Mouse (Mus musculus): ENCODE measurements at regions not wholly inside any gene's neighbourhood (a gene's known extent, or its start where the extent isn't known, plus 50 kb on each side); places are given as distances from the start of the nearest gene placed in this dataset.
"Not testable (repeated sequence)": the region's sequence is repeated elsewhere in the genome, so short reads cannot be mapped to it uniquely, and the experiment has no call there.

DNA sequence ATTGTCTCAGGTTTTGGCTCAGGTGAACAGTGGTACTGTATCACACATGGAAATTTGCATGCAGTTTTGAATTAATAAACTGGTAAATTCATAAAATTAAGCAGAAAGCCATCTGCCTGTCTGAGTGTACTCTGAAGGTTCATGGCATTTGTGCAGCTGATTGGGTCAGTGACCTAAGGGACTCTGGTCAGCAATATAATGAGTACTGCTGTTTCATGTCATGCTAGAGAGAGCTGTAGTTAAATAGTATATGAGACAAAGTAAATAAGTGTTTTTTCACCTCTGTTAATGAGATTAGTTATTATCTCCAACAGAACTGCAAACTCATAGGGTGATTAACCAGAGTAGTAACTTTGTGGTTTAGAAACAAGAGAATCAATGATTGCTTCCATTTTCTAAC lies 231.4 kb upstream of the Speer4f2 start:
- DNase-seq (ENCODE audit: low spot score in 2 of 2): no peak
- intact Hi-C loops (cut with DNase I): no loop called here

GRCm38 (mm10) chr5:17174562-17174961 lies 198.4 kb upstream of the Speer4f2 start:
- DNase-seq (ENCODE audit: low spot score in 2 of 2): no peak
- intact Hi-C loops (cut with DNase I): no loop called here

GRCm38 (mm10) chr5:17176771-17177170 lies 196.2 kb upstream of the Speer4f2 start:
- no peak for DNase-seq (ENCODE audit: low spot score in 2 of 2)
- intact Hi-C loops (cut with DNase I): no loop called here

DNA sequence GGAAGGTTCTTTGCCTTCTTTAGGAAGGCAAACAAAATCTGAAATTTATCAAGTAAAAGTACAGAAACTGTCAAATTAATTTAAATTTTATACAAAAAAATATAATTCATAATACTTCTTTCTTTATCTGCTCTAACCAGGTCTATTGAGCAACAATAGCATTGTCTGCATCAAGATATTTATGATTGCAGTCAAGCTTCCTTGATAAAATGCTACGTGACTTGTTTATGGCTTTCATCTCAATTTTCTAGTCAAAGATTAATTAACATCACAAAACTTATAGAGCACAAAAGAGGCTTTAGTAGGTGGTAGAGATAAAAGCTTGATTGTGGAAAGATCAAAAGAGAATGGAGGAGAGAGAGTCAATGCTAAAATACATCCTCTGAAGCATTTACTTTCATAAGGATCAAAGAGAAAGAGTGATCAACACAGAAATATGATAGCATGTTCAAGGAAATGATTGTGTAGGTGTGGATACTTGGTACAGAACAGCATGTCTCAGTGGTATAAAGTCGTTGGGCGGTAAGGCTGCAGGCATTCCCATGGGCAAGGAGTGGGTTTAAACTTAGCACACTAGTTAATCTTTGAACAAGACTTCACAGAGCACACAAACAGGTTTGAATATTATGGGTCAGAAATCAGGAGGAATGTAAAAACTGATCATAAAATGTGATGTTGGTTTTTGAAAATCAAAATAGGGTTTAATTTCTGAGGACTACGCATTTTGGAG lies 164.3 kb upstream of the Speer4f2 start:
- DNase-seq (ENCODE audit: low spot score in 2 of 2): no peak

GRCm38 (mm10) chr5:17210723-17211245 lies 162.2 kb upstream of the Speer4f2 start:
- intact Hi-C loops (cut with DNase I): no loop called here
- DNase-seq (ENCODE audit: low spot score in 2 of 2): no peak

More for the DNA sequence above, 164.3 kb upstream of the Speer4f2 start:
- intact Hi-C loops (cut with DNase I): no loop called here

DNA sequence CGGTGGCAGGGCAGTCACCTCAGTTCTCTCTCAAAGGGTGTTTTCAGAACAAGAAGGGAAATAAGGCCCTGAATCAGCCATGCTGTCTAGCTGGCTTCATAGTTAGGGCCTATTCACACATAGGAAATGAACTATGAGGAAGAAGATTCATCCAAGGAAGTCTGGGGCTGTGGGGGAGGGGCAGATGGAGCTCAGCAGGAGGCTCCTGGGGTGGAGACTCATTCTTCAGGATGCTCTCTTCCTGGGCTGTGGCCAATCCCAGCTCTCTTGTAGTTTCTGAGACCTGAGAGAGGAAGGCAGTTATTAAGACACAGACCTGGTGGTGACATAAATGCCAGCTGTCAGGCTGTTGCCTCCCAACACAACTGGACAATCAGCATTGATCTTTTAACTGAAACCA lies 149.4 kb upstream of the Speer4f2 start:
- DNase-seq (ENCODE audit: low spot score in 2 of 2); intact Hi-C loops (cut with DNase I): not testable (repeated sequence)

DNA sequence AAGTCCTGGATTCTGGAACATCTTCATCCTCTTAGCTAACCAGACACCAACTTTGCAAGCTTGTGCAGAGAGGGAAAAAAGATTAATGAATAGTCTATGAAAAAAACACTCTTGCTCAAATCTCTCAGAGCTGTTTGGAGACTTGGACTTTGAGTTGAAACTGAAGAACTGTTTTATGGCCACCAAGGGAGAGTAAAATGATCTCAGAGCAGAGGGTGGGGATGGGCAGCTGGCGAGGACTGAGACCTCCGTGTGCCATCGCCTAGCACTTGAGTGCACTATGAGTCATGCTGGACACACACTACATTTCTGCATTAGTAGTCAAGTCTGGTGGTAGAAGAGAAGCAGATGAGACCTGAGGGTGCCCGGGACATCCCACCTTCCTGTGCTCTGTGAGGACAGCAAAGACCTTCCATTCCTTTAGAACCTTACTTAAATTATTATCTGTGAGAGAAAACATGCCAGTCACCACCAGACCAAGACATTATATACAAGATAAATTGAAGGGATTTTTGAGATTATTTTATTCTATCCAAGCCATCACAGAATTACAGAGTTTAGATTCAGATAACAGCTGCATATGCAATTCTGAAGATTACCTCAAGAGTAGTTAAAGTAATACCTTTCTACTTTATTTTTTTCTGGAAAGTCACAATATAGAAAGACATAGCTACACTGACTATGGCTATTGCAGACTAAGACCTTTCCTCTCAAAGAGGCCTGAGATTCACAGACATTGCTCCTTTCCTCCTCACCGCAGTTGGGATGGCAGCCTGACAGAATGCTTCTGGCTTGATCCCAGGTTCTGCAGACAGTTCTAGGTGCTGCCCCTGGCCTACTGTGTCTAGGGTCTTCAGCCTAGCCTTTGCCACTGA lies 125.0 kb upstream of the Speer4f2 start:
- no peak for DNase-seq (ENCODE audit: low spot score in 2 of 2)
- intact Hi-C loops (cut with DNase I): no loop called here

DNA sequence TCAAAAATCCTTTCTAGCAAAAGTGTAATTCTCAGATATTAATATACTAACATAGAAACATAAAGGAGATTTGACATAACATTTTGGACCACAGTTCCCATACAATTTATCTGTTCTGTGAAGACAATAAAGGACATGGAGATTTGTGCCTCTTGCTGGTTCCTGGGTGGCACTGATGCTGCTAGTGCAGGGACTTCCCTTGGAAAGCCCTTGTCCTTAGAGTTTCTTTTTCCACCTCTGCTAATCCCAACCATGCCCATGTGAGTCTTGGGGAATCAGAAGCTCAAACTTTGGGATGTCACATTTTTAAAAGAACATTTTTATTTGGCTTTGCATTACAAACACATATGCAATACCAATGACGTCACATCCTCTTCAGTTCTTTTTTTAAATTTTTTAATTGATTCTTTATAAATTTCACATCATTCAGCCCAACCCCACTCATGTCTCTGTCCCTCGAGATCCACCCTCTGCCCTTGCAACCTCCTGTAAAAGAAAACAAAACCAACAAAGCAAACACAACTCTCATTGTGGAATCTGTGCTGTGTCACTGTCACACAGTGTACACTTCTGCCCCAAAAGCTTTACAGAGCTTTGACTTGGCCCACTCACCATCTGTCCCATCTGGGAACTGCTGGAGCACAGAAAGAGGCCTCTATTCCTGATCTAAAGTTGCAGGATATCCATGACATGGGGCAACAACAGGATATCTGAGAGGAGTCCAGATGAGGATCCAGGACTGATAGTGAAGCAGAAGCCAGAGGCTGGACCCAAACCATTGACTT lies 112.2 kb upstream of the Speer4f2 start:
- intact Hi-C loops (cut with DNase I): no loop called here
- no peak for DNase-seq (ENCODE audit: low spot score in 2 of 2)

GRCm38 (mm10) chr5:17262126-17262525 lies 110.9 kb upstream of the Speer4f2 start:
- intact Hi-C loops (cut with DNase I): no loop called here
- no peak for DNase-seq (ENCODE audit: low spot score in 2 of 2)

GRCm38 (mm10) chr5:17271153-17271552 lies 101.8 kb upstream of the Speer4f2 start:
- no peak for DNase-seq (ENCODE audit: low spot score in 2 of 2)
- intact Hi-C loops (cut with DNase I): no loop called here

- intact Hi-C loops (cut with DNase I): no loop called here
- no peak for DNase-seq (ENCODE audit: low spot score in 2 of 2)
These were observed 101.1 kb upstream of the Speer4f2 start for GRCm38 (mm10) chr5:17271722-17272479.

- intact Hi-C loops (cut with DNase I): no loop called here
- DNase-seq (ENCODE audit: low spot score in 2 of 2): no peak
These were observed 97.6 kb upstream of the Speer4f2 start for GRCm38 (mm10) chr5:17275346-17275745.

- DNase-seq (ENCODE audit: low spot score in 2 of 2): no peak
- intact Hi-C loops (cut with DNase I): no loop called here
These were observed 96.0 kb upstream of the Speer4f2 start for GRCm38 (mm10) chr5:17276782-17277578.

DNA sequence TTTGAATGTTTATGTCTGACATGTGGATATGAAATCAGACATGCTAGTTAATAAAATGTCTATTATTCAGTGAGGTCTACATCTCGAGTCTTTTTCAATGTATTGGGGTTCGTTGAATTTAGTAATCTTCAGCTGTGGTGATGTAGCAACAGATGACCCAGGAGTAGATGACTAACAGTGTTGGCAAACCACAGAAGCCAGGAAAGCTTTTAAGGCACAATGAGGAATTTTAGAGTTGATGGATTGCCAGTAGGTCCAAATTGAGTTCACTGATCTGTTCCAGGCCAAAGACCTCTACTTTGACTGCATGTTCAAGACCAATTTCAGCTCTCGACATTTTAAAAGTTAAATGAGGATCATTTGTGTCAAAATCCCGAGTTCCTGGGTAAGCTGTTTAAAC lies 92.8 kb upstream of the Speer4f2 start:
- no peak for DNase-seq (ENCODE audit: low spot score in 2 of 2)
- intact Hi-C loops (cut with DNase I): no loop called here

- no peak for DNase-seq (ENCODE audit: low spot score in 2 of 2)
- intact Hi-C loops (cut with DNase I): no loop called here
These were observed 92.0 kb upstream of the Speer4f2 start for GRCm38 (mm10) chr5:17280951-17281350.

DNA sequence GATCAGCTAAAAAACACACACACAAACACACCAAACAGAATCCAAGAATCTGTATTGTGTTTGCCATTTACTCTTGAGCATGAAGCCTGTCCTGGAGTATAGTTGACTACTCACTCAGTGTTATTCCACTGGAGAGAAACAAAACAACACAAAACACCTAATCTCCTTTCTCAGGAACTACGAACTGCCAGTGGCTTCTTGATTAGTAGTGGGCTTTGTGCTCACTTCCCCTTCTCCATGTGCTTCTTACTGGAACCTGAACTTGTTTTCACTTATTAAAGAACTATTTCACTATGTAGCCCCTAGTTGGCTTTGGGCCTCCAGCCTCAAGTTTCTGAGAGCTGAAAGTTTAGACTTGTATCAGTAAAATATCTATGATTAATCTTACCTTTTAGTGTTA lies 84.0 kb upstream of the Speer4f2 start:
- intact Hi-C loops (cut with DNase I): no loop called here

GRCm38 (mm10) chr5:17292559-17292958 lies 80.4 kb upstream of the Speer4f2 start:
- intact Hi-C loops (cut with DNase I): no loop called here
- no peak for DNase-seq (ENCODE audit: low spot score in 2 of 2)

More for the DNA sequence above, 84.0 kb upstream of the Speer4f2 start:
- no peak for DNase-seq (ENCODE audit: low spot score in 2 of 2)

DNA sequence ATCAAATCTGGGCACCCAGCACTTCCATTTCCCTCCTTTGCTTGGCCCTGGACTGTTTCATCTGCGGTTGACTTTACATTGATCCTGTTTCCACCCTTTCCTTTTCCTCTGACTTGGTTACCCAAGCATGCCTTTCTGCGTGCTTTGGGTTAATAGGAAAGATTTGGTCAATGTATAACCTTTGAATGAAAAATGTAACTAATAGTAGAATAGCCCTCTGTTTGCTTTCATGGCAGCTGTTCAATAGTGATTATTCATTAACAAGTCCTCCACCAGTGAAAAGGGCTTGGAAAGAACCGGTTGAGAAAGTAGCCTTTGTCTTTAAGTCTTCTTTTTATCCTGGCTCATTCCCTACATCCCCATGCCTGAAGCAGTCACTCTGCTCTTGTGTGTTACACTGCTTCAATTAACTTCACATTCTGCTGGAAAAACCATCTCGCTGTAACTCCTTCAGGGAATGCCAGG lies 76.4 kb upstream of the Speer4f2 start:
- no peak for DNase-seq (ENCODE audit: low spot score in 2 of 2)
- intact Hi-C loops (cut with DNase I): no loop called here

Data from left cerebral cortex, postnatal 25 days (tissue).